Mouse (Mus musculus) left cerebral cortex, adult 9 months (tissue): ENCODE data around the gene Tspyl1.

Experiments
- DNase-seq, 2 experiments: peaks; one replicate each; pipeline ENCODE4 v3.0.0; 2022; ENCODE audit warnings: low spot score in 2 of 2

The Tspyl1 gene

GRCm38 (mm10) chr10:34300368-34300767 is 18.4 kb downstream of the Tspyl1 start:
- DNase-seq: no peak

- DNase-seq: no peak
Observed at GRCm38 (mm10) chr10:34307070-34307469, 25.1 kb downstream of the Tspyl1 start.

- DNase-seq: no peak
Observed at GRCm38 (mm10) chr10:34309915-34310685, 28.1 kb downstream of the Tspyl1 start.

- no peak for DNase-seq
Observed at GRCm38 (mm10) chr10:34312536-34312935, 30.5 kb downstream of the Tspyl1 start.

GRCm38 (mm10) chr10:34316571-34317216 is 34.7 kb downstream of the Tspyl1 start:
- peak; percentile 74 to 81 for DNase-seq

- no peak for DNase-seq
Observed at GRCm38 (mm10) chr10:34317217-34317606, 35.2 kb downstream of the Tspyl1 start.

GRCm38 (mm10) chr10:34320809-34321208 is 38.8 kb downstream of the Tspyl1 start:
- DNase-seq: no peak

- no peak for DNase-seq
Observed at GRCm38 (mm10) chr10:34326701-34327100, 44.7 kb downstream of the Tspyl1 start.

GRCm38 (mm10) chr10:34327144-34327543 is 45.2 kb downstream of the Tspyl1 start:
- DNase-seq: no peak

- DNase-seq: peak in 1 of 2 experiments; percentile 59
Observed at GRCm38 (mm10) chr10:34328310-34328709, 46.3 kb downstream of the Tspyl1 start.
